Mouse (Mus musculus): ENCODE data around the gene Fshb.

DNA sequence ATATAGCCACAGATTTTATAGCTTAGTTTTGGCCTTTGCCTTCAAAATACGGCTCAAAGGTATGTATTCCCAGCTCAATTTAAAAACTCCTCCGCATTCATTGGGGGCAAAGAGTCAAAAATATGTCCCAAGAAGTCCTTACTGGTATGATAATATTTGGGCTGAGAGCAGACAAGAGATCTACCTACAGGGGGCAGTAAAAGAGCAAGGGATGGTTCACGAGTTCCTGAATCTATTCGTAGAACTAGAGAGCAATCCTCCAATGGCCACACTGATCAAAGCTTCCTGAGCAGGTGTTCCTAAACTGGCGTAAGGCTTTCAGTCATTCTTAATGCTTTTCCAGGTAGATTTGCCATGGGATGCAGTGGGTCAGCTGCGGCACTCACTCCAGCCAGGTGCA, 49.3 kb downstream of the Fshb start:
- TF ChIP-seq CTCF (IDR thresholded peaks at IDR 0.05; ENCODE audit: extremely low read depth, insufficient read length, insufficient replicate concordance, low read depth, low read length) (no peak), POLR2A (IDR thresholded peaks at IDR 0.05; ENCODE audit: low read depth, low read length) (no peak)
